Comparison of ENCODE assay signal across 20 mouse cellular contexts in genomic region chr11:59760796-59761195, GRCm38 (mm10). TPM values are rescaled to one million over a fixed set of nuclear protein-coding genes. Genes with fewer than 3 reads are reported as not detected.
DNase-seq lines count a peak whose midpoint lies in the region; ATAC-seq lines count a peak whose summit lies in the region.
"Had no signal": no experiment of that assay in that cellular context is flagged by ENCODE, and none has a peak within 500 bp of the region (broad histone marks: within the 10 kb centered on the region; RNA-seq: fewer than 3 reads in every experiment).

No protein-coding gene starts in this region.

- H3K4me3 ChIP-seq in forebrain, embryonic 16.5 days (replicated peaks; ENCODE audit: low read length): no peak overlapping the region
- H3K4me3 ChIP-seq: embryonic facial prominence, embryonic 10.5 days; gastrocnemius, adult 2 months; heart, embryonic 12.5 days; hindbrain, embryonic 15.5 days had no signal

- H3K4me1 ChIP-seq in forebrain, embryonic 16.5 days (replicated peaks; ENCODE audit: control insufficient read depth, insufficient read depth, low read length): no peaks in the 10 kb centered on the region
- H3K4me1 ChIP-seq: embryonic facial prominence, embryonic 10.5 days had no signal

- DNase-seq in cerebellum, adult 18-20 months: peak; percentile 54 to 60
- DNase-seq in brain, adult 2 months (ENCODE audit: low read depth, low spot score): peak; percentile 65
- peak; percentile 76 for DNase-seq in cerebellum, adult 9-11 months
- DNase-seq in cerebellum, postnatal 36 days: peak; percentile 48 to 49
- DNase-seq in kidney, postnatal 10 days: no peak
- DNase-seq: adrenal gland, postnatal 14 days; gastrocnemius, adult 2 months; gastrocnemius, postnatal 25 days; heart, postnatal 36 days; kidney, adult 2 months had no signal

- no peaks in the 10 kb centered on the region for H3K27me3 ChIP-seq in forebrain, embryonic 16.5 days (replicated peaks; ENCODE audit: control insufficient read depth, insufficient read depth, low read length)
- H3K27me3 ChIP-seq: CH12.LX; heart, embryonic 12.5 days; hindbrain, embryonic 15.5 days; Patski had no signal

- 98% methylated on average over 6 of the region's 6 CpGs for WGBS in forebrain, embryonic 16.5 days

- H3K36me3 ChIP-seq in forebrain, embryonic 16.5 days (ENCODE audit: control insufficient read depth, insufficient read depth): peaks cover 41% of the 10 kb centered on the region

- H3K27ac ChIP-seq in forebrain, embryonic 16.5 days (ENCODE audit: low read length): no peak overlapping the region
- H3K27ac ChIP-seq: embryonic facial prominence, embryonic 10.5 days; gastrocnemius, adult 2 months; hindbrain, embryonic 15.5 days had no signal

- ATAC-seq in cerebellum, adult (ENCODE audit: insufficient number of reproducible peaks, low FRiP score, low TSS enrichment): no peak
- ATAC-seq in forebrain, embryonic 16.5 days: no peak
- ATAC-seq: activated CD4-positive, CD25-positive, alpha-beta regulatory T cell, adult 4 months; forebrain, embryonic 14.5 days; intestine, embryonic 16.5 days; Patski had no signal

- no peak overlapping the region for H3K4me2 ChIP-seq in forebrain, embryonic 16.5 days (ENCODE audit: low read length)
- H3K4me2 ChIP-seq: heart, embryonic 12.5 days; hindbrain, embryonic 15.5 days had no signal

- H3K9me3 ChIP-seq in forebrain, embryonic 16.5 days (ENCODE audit: control insufficient read depth, low read length): no peaks in the 10 kb centered on the region
- H3K9me3 ChIP-seq: embryonic facial prominence, embryonic 10.5 days; heart, embryonic 12.5 days; hindbrain, embryonic 15.5 days had no signal

- H3K9ac ChIP-seq in forebrain, embryonic 16.5 days (replicated peaks; ENCODE audit: low read depth, low read length): no peak overlapping the region
- H3K9ac ChIP-seq: heart, embryonic 12.5 days; hindbrain, embryonic 15.5 days had no signal

RNA-seq across cellular contexts. Expression of gene Pld6, which starts 26.6 kb away (rescaled TPM):
- 4.2 and 6.7 TPM in 2 replicates for polyA plus RNA-seq in forebrain, embryonic 16.5 days (2015; fragmentation: Nextera tagmentation; extraction: Ambion mirVana)
- polyA plus RNA-seq: activated CD4-positive, CD25-positive, alpha-beta regulatory T cell, adult 4 months had no signal

RNA-seq across cellular contexts. Expression of gene Flcn, which starts 49.0 kb away (rescaled TPM):
- 44.6 and 51.2 TPM in 2 replicates for polyA plus RNA-seq in forebrain, embryonic 16.5 days (2015; fragmentation: Nextera tagmentation; extraction: Ambion mirVana)
